Mouse (Mus musculus) embryo, embryonic 9.5 days (tissue): ENCODE measurements around the gene Csnk2b.

Experiments used
- DNase-seq: peaks from one replicate; pipeline ENCODE4 v3.0.0-alpha.2; 2017; ENCODE audit errors: extremely low spot score

Csnk2b gene

DNA sequence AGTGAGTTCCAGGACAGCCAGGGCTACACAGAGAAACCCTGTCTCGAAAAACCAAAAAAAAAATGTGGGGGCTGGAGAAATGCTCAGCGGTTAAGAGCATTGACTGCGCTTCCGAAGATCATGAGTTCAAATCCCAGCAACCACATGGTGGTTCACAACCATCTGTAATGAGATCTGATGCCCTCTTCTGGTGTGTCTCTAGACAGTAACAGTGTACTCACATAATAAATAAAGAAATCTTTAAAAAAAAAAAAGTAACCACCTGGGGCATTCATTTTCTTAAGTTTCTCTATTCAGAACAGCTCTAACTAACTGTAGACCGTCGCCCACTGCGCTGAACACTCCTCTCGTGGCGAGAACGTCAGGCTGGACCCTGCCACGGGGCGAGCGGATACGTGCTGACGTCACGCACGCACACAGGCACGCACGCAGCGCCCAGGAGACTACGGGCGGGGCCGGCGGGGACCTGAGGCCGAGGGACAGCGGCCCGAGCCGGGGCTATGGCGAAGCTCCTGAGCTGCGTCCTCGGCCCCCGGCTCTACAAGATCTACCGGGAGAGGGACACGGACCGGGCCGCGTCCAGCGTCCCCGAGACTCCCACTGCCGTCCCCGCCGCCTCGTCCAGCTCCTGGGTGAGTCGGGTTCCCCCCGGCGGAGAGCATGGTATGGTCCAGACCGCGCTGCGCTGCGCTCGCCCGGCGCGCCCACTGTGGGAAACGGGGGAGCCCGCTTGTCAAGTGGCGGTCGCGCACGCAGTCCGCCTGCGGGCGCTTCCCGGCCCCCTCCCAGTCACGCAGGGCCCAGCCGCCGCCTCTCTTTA is 32.8 kb downstream of the Csnk2b start, which contains the start of gene Abhd16a:
TSS of gene Abhd16a (plus strand) at position 439 of the 820 bp plus-strand sequence.
- peak; percentile 94 for DNase-seq

DNA sequence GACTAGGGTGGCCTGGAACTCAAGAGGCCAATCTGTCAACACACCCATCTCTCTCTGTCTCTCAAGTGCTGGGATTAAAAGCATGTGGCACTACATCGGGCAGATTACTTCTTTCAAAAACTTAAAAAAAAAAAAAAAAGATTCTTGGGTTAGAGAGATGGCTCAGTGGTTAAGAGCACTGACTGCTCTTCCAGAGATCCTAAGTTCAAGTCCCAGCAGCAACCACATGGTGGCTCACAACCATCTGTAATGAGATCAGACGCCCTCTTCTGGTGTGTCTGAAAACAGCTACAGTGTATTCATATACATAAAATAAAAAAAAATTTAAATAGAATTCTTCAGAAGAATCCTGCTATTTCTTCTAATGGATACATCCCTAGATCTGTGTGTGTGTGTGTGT is 33.7 kb downstream of the Csnk2b start:
- DNase-seq = no peak

DNA sequence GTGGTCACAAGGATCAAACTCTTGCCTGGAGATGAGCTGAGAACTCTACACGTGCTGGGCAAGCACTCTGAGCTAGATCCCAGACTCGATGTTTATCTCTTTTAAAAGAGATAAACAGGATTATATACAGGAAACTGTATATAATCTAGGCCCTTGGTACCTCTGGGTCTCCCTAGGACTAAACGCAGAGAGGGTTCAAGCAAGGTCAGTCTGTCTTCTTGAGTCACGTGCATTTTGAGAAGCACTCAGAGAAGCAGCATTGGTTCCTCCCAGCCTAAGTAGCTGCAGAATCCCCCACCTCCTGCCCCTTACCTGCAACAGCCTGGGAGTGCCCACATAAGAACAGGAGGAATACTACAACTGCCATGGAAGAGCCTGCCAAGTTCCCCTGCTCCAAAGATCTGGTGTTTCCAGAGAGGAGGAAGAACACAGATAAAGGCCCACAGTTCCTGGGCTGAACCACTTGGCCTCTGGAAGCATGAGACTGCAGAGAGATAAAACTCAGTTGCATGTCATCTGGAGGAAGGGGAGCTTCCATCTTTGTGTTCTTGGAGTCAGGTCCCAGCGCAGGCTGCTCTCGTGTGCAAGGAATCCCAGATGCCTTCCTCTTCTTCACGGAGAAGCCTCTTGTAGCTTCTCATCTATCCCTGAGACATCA is 36.5 kb downstream of the Csnk2b start, which contains the start of gene Ly6g6f:
TSS of gene Ly6g6f (minus strand) at position 403 of the 658 bp plus-strand sequence.
- DNase-seq = no peak

DNA sequence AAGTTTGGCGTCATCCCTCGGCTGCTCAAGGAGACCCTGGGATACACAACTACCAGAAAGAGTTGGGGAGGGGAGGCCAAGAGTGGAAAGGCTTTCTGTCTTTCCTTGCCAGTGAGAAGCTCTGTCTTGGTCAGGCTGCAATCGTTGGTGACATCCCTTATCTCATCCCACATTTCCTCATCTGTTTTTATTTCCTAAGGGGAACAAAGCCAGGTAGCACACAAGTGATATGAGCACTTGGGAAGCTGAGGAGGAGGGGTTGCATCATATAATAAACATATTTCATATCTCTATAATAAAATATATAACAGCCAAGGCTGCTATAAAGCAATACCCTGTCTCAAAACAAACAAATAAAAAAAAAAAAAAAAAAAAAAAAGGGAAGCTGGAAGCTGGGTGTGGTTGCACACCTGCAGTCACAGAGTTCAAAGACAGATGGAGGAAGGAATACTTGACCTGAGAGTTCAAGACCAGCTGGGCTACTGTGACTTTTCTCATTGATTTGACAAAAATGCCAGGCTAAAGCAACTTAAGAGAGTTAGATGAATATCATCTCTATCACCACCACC is 37.8 kb downstream of the Csnk2b start:
- DNase-seq = no peak

DNA sequence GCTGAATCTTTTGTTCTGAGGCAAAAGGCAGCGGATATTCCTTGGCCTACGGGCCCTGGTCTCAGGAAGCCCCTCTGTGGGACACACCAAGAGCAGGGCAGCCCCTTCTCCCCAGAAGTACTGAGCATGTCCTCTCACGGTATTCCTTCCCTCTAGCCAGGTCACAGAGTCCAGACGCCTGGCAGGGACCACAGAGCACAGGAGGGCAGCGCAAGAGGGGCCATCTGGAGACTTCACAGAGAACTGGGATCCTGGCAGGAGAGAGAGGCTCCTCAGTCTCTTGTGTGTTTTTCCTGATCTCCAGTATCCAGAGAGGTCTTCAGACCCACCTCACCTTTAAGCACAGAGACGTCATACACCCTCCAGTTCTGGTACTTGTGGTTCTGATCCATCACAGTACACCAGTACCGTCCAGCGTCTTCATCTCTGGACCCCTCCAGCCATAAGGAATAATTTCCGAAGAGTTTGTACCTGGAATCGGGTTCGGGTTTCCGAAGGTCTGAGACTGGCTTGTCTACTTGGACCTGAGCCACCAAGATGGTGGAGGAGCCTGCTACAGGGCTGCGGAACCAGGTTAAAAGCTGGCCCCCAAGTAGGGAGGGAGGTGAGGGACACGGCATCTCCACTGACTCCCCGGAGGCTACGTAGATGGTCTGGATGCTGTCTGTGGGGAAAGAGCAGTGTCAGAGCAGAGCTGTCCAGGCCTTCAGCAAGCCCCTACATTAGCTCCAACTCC is 38.8 kb downstream of the Csnk2b start:
- no peak for DNase-seq

DNA sequence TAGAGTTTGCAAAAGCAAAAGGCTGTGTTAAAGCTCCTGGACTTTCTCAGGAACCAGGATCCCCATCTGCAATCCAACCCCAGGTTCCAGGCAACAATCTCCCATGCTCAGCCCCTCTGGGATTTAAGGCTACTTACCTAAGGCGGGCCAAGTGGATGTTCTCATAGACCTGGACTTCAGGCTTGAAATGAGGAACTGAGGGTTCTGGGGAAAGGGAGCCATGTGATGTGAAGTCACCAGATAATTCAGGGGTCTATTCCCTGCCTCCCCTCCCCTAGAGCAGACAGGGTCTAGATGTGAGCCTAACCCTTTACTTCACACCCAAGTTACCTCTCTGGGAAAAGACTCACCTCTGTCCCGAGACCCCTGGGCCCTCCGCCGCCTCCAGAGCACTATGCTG is 41.1 kb downstream of the Csnk2b start:
- no peak for DNase-seq

DNA sequence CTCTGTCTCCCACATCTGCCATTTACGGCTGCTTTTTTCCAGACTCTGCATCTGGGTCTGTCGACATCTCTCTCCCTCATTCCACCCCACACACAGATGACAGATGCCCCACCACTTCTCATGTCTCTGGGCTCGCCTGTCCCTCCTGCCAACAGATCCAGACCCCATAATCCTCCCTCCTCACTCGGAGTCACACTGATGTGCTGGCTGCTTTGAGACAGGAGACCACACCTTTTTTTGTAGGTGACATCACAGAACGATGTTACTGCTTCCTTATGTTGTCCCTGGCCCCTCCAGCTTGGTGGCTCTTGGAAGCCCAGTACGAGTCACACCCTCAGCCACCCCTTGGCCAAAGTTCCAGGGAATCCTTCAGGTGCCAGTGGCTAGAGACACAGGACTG is 41.6 kb downstream of the Csnk2b start:
- no peak for DNase-seq

DNA sequence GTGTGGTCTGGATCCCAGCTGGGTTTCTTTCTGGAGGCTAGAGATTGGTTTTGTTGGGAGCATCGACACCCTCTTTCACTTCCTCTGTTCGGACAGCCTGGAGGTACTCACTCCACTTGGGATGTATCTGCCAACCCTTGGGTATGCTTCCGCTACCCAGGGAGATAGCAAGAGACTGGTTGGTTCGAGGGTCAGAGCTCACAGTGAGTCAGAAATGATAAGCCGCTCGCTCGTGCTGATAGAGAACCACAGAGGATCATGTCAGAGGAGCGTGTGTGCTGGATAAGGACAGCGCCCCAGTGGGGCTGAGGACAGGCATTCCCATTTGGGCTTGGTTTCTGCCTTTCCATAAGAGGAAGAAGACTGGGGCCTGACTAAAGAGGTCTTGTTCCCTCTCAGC is 42.1 kb downstream of the Csnk2b start:
- DNase-seq = no peak

DNA sequence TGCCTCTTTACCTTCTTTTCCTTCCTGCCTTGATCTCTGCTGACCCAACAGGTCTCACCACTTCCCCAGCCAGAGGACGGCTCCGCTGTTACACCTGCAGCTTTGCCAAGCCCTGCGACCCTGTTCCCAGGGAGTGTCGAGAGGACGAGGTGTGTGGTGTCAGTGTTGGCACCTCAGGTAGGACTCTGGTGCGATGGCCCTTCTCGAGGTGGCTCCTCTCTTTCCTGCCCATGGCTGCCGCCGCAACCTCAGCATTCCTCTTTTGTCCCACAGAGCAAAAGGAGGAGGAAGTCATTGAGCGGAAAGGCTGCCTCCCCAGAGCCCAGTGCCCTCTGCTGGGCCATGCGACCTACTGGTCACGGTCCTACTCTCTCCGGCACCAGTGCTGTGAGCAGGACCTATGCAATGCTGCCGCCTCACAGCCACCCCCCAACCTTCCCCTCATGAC is 44.0 kb downstream of the Csnk2b start, which contains the start of gene Ly6g6d:
TSS of gene Ly6g6d (minus strand) at position 280 of the 448 bp plus-strand sequence.
- peak; percentile 54 for DNase-seq

DNA sequence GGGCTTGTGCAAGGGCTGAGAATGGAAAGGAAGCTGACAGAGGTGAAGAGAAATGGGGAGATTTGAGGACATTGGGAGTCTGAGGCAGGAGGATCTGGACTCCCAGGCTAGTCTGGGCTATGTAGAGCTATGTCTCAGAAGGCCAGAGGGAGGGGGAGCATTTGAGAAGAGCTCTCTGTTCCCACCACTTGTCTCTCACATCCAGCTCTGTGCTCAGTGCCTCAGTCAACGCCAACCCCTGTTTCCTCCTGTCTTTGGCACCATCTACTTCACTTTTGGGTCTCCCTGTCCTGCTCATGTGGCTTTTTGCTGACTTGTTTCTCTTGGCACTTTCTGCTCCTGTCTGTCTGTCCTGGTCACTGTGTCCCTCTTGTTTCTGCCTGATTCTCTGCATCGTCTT is 44.6 kb downstream of the Csnk2b start:
- DNase-seq = no peak

DNA sequence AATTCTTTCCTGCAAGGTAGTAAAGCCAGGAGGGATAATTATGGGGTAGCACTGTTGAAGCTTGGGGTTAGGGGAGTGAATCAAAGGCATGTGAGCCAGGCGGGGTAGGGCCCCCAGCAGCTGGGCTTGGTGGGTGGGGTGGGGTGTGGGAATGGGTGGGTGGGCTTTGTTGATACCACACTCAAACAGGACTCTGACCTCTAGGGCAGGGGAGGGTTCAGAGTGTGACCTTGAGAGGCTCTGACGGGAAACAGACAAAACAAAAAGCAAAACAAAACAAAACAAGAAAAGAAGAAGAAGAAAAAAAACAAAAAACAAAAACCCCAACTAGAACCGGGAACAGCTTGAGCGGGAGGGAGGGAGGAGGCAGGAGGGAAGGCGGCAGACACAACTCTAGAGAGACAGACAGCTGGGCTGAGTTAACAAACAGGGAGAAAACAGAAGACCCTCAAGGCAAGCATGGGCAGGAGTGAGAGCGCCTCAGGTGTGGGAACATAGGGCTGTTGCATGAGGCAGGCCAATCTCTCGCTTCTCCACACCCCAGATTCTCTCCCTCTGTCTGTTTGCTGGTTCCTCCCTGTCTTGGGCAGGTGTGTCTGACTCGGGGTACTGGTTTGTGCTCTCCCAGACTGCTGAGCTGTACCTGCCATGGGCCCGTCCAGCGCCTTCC is 45.2 kb downstream of the Csnk2b start, which contains the start of gene Ly6g6e:
TSS of gene Ly6g6e (plus strand) at position 396 of the 670 bp plus-strand sequence.
- DNase-seq = no peak

DNA sequence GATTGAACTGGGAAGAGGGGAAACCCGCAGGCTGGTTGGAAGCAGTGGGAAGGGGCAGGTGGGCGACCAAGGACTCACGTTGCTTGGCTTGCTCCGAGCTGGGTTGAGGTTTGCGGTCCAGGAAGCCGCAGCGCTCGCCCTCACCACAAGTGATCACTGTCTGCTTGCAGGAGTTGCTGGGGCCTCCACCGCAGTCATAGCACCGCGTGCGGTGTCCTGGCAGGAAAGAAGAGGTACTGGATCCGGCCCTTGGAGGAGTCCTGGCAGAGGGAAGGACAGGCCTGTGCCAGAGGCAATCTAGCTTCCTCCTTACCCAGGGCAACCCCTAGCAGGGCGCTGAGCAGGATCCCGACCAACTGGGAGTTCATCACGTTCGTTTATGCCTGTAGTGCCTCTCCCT is 47.8 kb downstream of the Csnk2b start:
- no peak for DNase-seq

DNA sequence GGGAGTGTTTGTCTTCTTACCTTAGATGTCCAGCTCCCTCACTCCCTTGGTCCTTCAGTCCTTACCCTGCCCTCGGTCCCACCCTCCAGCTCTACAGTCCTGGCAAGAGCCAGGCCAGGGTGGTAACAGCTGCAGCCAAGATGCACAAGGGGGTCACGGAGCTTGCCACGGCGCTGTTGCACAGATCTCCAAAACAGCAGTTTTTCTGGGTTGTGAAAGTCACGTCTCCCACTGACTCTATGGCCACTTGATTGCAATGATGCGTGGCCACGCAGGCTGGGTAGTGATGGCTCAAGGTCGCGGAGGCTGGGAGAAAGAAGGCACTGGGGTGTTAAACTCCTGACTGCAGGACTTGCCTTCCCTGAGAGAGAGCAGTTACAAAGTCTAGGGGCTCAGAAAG is 50.4 kb downstream of the Csnk2b start:
- no peak for DNase-seq

DNA sequence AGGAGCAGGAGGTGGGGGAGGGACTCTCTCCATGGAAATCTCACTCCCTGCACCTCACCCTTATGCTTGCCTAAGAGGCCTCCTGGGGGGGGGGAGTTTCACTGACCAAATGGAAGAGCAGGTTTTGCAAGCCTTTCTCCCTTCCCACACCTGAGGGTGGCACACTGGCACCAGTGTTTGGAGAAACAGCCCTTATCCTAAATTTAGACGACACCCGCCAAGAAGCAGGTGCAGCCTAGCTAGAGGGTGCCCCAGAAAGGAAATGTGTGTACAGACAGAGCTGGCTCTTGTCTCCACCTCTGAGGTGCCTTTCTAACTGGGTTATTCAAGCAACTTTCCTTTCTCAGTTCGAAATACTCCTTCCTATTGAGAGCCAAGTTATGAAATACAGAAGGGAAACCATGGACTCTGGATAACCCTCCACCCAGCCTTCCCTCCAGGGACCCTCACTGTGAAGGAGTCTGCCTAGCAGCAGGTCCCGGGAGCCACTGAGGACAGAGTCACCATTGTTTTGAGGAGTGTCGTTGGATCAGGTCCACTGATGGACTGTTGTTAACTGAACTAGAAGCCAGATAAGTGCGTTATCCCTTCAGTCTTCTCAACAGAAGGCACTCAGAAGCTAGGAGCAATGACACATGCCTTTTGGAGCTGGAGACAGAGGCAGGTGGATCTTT is 51.2 kb downstream of the Csnk2b start:
- DNase-seq = no peak

DNA sequence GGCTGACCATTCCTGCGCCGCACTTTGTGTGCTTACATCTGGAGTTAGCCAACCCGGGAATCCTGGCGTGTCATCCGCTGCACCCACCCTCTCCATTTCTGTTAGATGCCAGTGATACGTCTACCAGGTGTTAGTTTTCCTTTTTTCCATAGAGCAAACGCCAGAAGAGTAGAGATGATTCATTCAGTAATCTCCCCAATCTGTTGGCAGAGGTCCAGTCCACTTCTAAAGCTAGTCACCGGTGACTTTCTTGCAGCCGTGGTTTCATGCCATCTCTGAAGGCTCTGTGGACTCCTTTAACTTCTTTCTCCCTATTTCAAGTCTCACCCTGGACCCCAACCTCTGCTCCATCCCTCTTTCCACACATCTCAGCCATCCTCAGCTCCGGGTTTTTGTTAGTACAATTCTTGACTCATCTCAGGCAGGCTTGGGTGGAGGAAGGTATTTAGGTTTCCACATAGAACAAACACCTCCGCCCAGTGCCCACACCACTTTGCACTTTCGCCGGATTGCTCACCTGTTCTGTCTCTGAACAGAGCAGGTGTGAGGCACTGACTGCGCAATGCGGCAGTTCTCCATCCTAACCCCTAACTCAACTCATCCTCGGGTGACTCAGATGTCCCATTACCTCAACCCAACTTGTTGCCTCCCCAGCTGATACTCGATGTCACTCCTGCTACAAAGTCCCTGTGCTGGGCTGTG is 53.5 kb downstream of the Csnk2b start:
- DNase-seq = no peak
